Mouse (Mus musculus) heart, embryonic 12.5 days (tissue): ENCODE results near the gene Lrrc74a. TPM values are rescaled to one million over a fixed set of nuclear protein-coding genes. Genes with fewer than 3 reads are reported as not detected.
A peak's percentile ranks its signal among the peaks of the same experiment; 100 is the strongest.

Experiments used
- ATAC-seq: fragments of 200-750 bp; cut with Nextera tagmentation; 2 replicates; pipeline ENCODE4 v1.8.0; 2017; ENCODE audit warnings: moderate TSS enrichment, moderate library complexity; ENCODE audit not compliant: insufficient number of reproducible peaks, low FRiP score
- H3K27ac ChIP-seq: fragments of 300-500 bp; sonication (generic); 2 replicates; pipeline ENCODE4 v1.5.1; 2016; ENCODE audit warnings: mild to moderate bottlenecking, moderate library complexity; ENCODE audit not compliant: poor library complexity, severe bottlenecking
- H3K27me3 ChIP-seq: fragments of 300-500 bp; sonication (generic); replicated peaks from 2 replicates; pipeline ENCODE4 v1.6.1; 2016; ENCODE audit warnings: mild to moderate bottlenecking, moderate library complexity
- H3K36me3 ChIP-seq: fragments of 300-500 bp; sonication (generic); 2 replicates; pipeline ENCODE4 v1.6.1; 2016; ENCODE audit warnings: mild to moderate bottlenecking, moderate library complexity
- H3K4me1 ChIP-seq: fragments of 300-500 bp; sonication (generic); replicated peaks from 2 replicates; pipeline ENCODE4 v1.6.1; 2016; ENCODE audit warnings: mild to moderate bottlenecking
- H3K4me2 ChIP-seq: fragments of 300-500 bp; sonication (generic); 2 replicates; pipeline ENCODE4 v1.6.1; 2016; ENCODE audit warnings: mild to moderate bottlenecking, moderate library complexity
- H3K4me3 ChIP-seq: fragments of 300-500 bp; sonication (generic); 2 replicates; pipeline ENCODE4 v1.5.1; 2016; ENCODE audit warnings: mild to moderate bottlenecking
- H3K9ac ChIP-seq: fragments of 300-500 bp; sonication (generic); 2 replicates; pipeline ENCODE4 v1.6.1; 2016; ENCODE audit warnings: mild to moderate bottlenecking, moderate library complexity
- H3K9me3 ChIP-seq: fragments of 300-500 bp; sonication (generic); replicated peaks from 2 replicates; pipeline ENCODE4 v1.6.1; 2016; ENCODE audit warnings: mild to moderate bottlenecking, moderate library complexity
- WGBS: fragments of 180-500 bp; shearing (Covaris S2); methylation state at CpG from one replicate; pipeline ENCODE4 v1.1.7; 2016; 5-methylcytosine and 5-hydroxymethylcytosine counted together
- polyA plus RNA-seq: library from polyadenylated mRNA; unstranded; fragments of >200 nt; fragmentation: Nextera tagmentation; extraction: Ambion mirVana; gene quantifications from 2 replicates; pipeline ENCODE4 v1.2.1, GENCODE M21; 2016

Lrrc74a gene
- polyA plus RNA-seq, 1 experiment from 2014 or later = not detected

- Histone ChIP-seq H3K36me3 (no peaks in the 10 kb centered on the region), H3K27ac (peak overlapping the region; percentile 72), H3K4me3 (no peak overlapping the region), H3K4me1 (peaks cover 53% of the 10 kb centered on the region), H3K9me3 (no peaks in the 10 kb centered on the region), H3K4me2 (peak overlapping the region; percentile 4; the same call in 1 of the 2 replicates), H3K27me3 (no peaks in the 10 kb centered on the region), H3K9ac (peak overlapping the region; percentile 32; the same call in 1 of the 2 replicates)
- no peak for ATAC-seq
- 35% methylated on average over 6 of the region's 6 CpGs for WGBS
These were observed 56.1 kb downstream of the Lrrc74a start for GRCm38 (mm10) chr12:86790100-86790848.

DNA sequence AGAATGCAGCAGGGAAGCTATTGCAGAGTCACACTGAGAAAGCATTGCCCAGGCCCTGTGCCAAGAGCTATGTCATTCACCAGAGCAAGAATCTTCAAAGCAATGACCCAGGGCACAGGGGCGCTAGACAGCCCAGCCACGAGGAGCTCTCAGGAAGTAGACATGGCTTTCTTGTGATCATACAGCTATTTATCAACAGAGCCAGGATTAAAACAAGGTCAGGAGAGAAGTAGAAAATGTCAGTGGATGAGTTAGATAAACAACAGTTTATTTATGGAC, 56.6 kb downstream of the Lrrc74a start:
- Histone ChIP-seq H3K9ac (0 out of 2 replicates have a peak overlapping the region, but pooled peaks have one; percentile 32), H3K4me1 (peaks cover 58% of the 10 kb centered on the region), H3K27ac (peak overlapping the region; percentile 72), H3K4me2 (peak overlapping the region; percentile 4; the same call in 1 of the 2 replicates), H3K4me3 (no peak overlapping the region), H3K9me3 (no peaks in the 10 kb centered on the region), H3K36me3 (no peaks in the 10 kb centered on the region), H3K27me3 (no peaks in the 10 kb centered on the region)
- 6% methylated on average over 2 of the region's 2 CpGs for WGBS
- no peak; the same call in 1 of the 2 replicates for ATAC-seq

- H3K36me3 ChIP-seq = no peaks in the 10 kb centered on the region
- H3K4me2 ChIP-seq = no peak overlapping the region
- no peak overlapping the region for H3K9ac ChIP-seq
- no peak overlapping the region for H3K4me3 ChIP-seq
- H3K27ac ChIP-seq = no peak overlapping the region
- H3K9me3 ChIP-seq = no peaks in the 10 kb centered on the region
- ATAC-seq = no peak
- H3K27me3 ChIP-seq = no peaks in the 10 kb centered on the region
- peaks cover 47% of the 10 kb centered on the region for H3K4me1 ChIP-seq
- 90% methylated on average over 2 of the region's 2 CpGs for WGBS
These were observed 57.8 kb downstream of the Lrrc74a start for GRCm38 (mm10) chr12:86791987-86792386.

DNA sequence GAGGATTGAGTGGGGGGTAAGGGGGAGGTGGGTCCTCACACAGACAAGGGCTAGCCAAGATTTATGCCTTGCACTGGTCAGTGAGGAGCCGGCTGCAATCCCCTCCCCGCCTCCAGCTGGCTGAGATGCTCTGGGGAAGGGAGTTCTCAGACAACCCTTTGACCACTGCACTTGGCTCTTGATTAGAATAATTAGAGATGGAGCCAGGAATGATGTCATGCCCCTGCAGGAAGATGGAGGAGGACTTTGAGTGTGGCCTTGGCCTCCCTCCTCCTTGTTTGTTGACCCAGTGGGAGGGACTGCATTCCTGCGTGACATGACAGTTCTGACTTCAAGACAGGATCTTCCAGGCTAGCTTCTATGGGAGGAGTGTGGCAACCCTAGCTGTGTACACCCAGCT, 59.7 kb downstream of the Lrrc74a start:
- Histone ChIP-seq H3K4me3 (no peak overlapping the region), H3K4me1 (peaks cover 44% of the 10 kb centered on the region), H3K9me3 (no peaks in the 10 kb centered on the region), H3K4me2 (no peak overlapping the region), H3K9ac (no peak overlapping the region), H3K36me3 (no peaks in the 10 kb centered on the region), H3K27ac (no peak overlapping the region; the same call in 1 of the 2 replicates), H3K27me3 (no peaks in the 10 kb centered on the region)
- 0 out of 2 replicates have a peak, but pooled peaks have one; percentile 11 for ATAC-seq
- WGBS = 37% methylated on average over 3 of the region's 3 CpGs

GRCm38 (mm10) chr12:86794331-86794730, 60.2 kb downstream of the Lrrc74a start:
- Histone ChIP-seq H3K9me3 (no peaks in the 10 kb centered on the region), H3K27me3 (no peaks in the 10 kb centered on the region), H3K27ac (no peak overlapping the region), H3K4me1 (peaks cover 49% of the 10 kb centered on the region), H3K4me2 (no peak overlapping the region), H3K36me3 (no peaks in the 10 kb centered on the region), H3K9ac (no peak overlapping the region), H3K4me3 (no peak overlapping the region)
- 85% methylated on average over 11 of the region's 11 CpGs for WGBS
- no peak for ATAC-seq

GRCm38 (mm10) chr12:86795076-86795837, 61.1 kb downstream of the Lrrc74a start:
- Histone ChIP-seq H3K4me1 (peaks cover 52% of the 10 kb centered on the region), H3K9ac (no peak overlapping the region; the same call in 1 of the 2 replicates), H3K4me3 (no peak overlapping the region), H3K36me3 (no peaks in the 10 kb centered on the region), H3K9me3 (no peaks in the 10 kb centered on the region), H3K27ac (0 out of 2 replicates have a peak overlapping the region, but pooled peaks have one; percentile 4), H3K4me2 (no peak overlapping the region), H3K27me3 (no peaks in the 10 kb centered on the region)
- WGBS = 44% methylated on average over 7 of the region's 7 CpGs
- ATAC-seq = no peak

- no peak overlapping the region for H3K27ac ChIP-seq
- no peaks in the 10 kb centered on the region for H3K27me3 ChIP-seq
- H3K4me3 ChIP-seq = no peak overlapping the region
- no peak for ATAC-seq
- H3K9ac ChIP-seq = no peak overlapping the region
- peaks cover 52% of the 10 kb centered on the region for H3K4me1 ChIP-seq
- H3K4me2 ChIP-seq = no peak overlapping the region
- H3K9me3 ChIP-seq = no peaks in the 10 kb centered on the region
- H3K36me3 ChIP-seq = no peaks in the 10 kb centered on the region
- 7% methylated on average over 4 of the region's 4 CpGs for WGBS
These were observed 61.7 kb downstream of the Lrrc74a start for GRCm38 (mm10) chr12:86795838-86796232.

GRCm38 (mm10) chr12:86796351-86796750, 62.2 kb downstream of the Lrrc74a start:
- Histone ChIP-seq H3K9me3 (no peaks in the 10 kb centered on the region), H3K36me3 (no peaks in the 10 kb centered on the region), H3K27me3 (no peaks in the 10 kb centered on the region), H3K9ac (no peak overlapping the region), H3K4me1 (peaks cover 53% of the 10 kb centered on the region), H3K27ac (no peak overlapping the region), H3K4me2 (no peak overlapping the region), H3K4me3 (no peak overlapping the region)
- ATAC-seq = no peak
- WGBS = 84% methylated on average over 3 of the region's 3 CpGs

GRCm38 (mm10) chr12:86797771-86798170, 63.6 kb downstream of the Lrrc74a start:
- H3K4me2 ChIP-seq = no peak overlapping the region
- H3K27me3 ChIP-seq = no peaks in the 10 kb centered on the region
- no peaks in the 10 kb centered on the region for H3K9me3 ChIP-seq
- peaks cover 65% of the 10 kb centered on the region for H3K4me1 ChIP-seq
- H3K9ac ChIP-seq = no peak overlapping the region
- no peaks in the 10 kb centered on the region for H3K36me3 ChIP-seq
- 78% methylated on average over 4 of the region's 4 CpGs for WGBS
- no peak for ATAC-seq
- H3K4me3 ChIP-seq = no peak overlapping the region
- H3K27ac ChIP-seq = no peak overlapping the region

DNA sequence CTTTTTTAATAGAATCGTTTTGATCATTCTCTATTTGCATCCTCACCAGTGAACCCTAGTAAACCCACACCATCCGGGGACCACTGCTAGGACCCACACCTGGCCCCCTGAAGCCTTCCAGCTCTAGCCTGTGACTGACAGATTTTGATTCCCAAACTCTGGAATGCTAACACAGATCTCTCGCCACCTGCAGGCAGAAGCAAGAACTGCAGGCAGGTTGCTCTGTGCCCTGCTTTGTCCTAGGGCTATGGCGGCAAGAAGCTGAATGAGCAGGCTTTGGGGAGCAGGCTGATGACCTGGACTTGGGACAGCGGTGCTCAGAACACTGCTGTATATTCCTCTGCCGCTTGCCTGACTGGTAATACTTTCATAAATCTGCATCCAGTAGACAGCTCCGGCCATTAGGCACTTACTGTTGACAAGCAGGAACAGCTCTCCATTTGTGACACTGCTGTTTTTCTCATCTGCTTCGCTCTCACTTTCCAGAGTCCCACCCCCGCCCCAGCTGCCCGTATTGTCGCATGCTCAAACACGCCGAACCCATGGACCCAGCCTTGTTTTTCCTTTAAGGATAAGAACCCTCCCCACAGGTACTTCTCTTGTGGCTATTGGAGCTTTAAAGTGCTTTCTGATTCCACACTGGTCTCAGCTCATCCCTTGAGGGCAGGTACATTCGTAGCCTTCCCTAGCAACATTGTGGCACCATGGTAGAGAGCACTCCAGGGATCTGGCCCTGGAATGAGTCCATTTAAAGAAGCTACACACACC, 64.8 kb downstream of the Lrrc74a start:
- peak overlapping the region; percentile 49; the same call in 1 of the 2 replicates for H3K9ac ChIP-seq
- no peak overlapping the region for H3K4me3 ChIP-seq
- no peaks in the 10 kb centered on the region for H3K36me3 ChIP-seq
- no peak for ATAC-seq
- H3K27ac ChIP-seq = peak overlapping the region; percentile 35
- H3K9me3 ChIP-seq = no peaks in the 10 kb centered on the region
- H3K4me2 ChIP-seq = peak overlapping the region; percentile 21; the same call in 1 of the 2 replicates
- no peaks in the 10 kb centered on the region for H3K27me3 ChIP-seq
- H3K4me1 ChIP-seq = peaks cover 65% of the 10 kb centered on the region
- whole genome bisulfite sequencing = 24% methylated on average over 14 of the region's 14 CpGs

DNA sequence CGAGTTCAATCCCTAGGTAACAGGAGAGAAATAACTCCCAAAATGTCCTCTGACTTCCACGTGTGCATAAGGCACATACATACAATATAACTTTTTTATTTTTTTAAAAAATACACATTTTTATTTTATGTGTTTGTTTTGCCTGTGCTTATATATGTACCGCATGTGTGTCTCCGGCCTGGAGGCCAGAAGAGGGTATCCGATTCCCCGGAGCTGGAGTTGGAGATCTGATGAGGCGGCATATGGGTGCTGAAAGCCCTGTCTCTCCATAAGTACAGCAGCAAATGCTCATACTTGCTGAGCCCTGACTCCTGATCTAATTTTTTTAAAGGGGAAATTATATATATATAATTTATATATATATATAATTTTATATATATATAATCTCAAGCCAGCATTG, 65.6 kb downstream of the Lrrc74a start:
- Histone ChIP-seq H3K27me3 (no peaks in the 10 kb centered on the region), H3K4me3 (no peak overlapping the region), H3K9me3 (no peaks in the 10 kb centered on the region), H3K36me3 (no peaks in the 10 kb centered on the region), H3K4me2 (no peak overlapping the region), H3K27ac (peak overlapping the region; percentile 93), H3K4me1 (peaks cover 69% of the 10 kb centered on the region), H3K9ac (no peak overlapping the region)
- ATAC-seq = no peak
- WGBS = 80% methylated on average over 7 of the region's 7 CpGs
